ENCODE assay signal across 21 mouse cellular contexts in genomic region chr2:28228364-28228763, GRCm38 (mm10). TPM values are rescaled to one million over a fixed set of nuclear protein-coding genes. Genes with fewer than 3 reads are reported as not detected.
DNase-seq lines count a peak whose midpoint lies in the region; ATAC-seq lines count a peak whose summit lies in the region.
"Had no signal": no experiment of that assay in that cellular context is flagged by ENCODE, and none has a peak within 500 bp of the region (broad histone marks: within the 10 kb centered on the region; RNA-seq: fewer than 3 reads in every experiment).

No protein-coding gene starts in this region.

- H3K27me3 ChIP-seq in hindbrain, embryonic 16.5 days (replicated peaks; ENCODE audit: control insufficient read depth, insufficient read depth, low read length) = no peaks in the 10 kb centered on the region
- H3K27me3 ChIP-seq: forebrain, embryonic 12.5 days; kidney, embryonic 15.5 days; limb, embryonic 12.5 days had no signal

- H3K4me1 ChIP-seq in hindbrain, embryonic 16.5 days (ENCODE audit: control insufficient read depth, insufficient read depth, low read depth, low read length) = peaks cover 6% of the 10 kb centered on the region
- H3K4me1 ChIP-seq: liver, embryonic 12.5 days had no signal

- peak; percentile 30 for DNase-seq in adrenal gland, postnatal 10 days
- no peak for DNase-seq in adrenal gland, adult 8-10 months
- peak; percentile 61 for DNase-seq in retina, postnatal 1 day
- DNase-seq in retina, embryonic 14.5 days (ENCODE audit: low spot score) = no peak
- DNase-seq in T-cell, adult 2 months (ENCODE audit: low spot score) = no peak
- DNase-seq in frontal cortex, postnatal 14 days (ENCODE audit: low spot score in 2 of 2) = no peak
- DNase-seq: cerebellum, adult 2 months; gastrocnemius, postnatal 36 days; kidney, postnatal 4 days; lung, embryonic 14.5 days; lung, postnatal 36 days; right cerebral cortex, postnatal 4 days; thymus, postnatal 14 days had no signal

- no peak overlapping the region for H3K4me2 ChIP-seq in hindbrain, embryonic 16.5 days (ENCODE audit: low read length)
- H3K4me2 ChIP-seq: forebrain, embryonic 12.5 days; kidney, embryonic 15.5 days; limb, embryonic 12.5 days; liver, embryonic 12.5 days; lung, embryonic 14.5 days had no signal

- no peak overlapping the region for H3K4me3 ChIP-seq in hindbrain, embryonic 16.5 days (ENCODE audit: low read length)
- H3K4me3 ChIP-seq: forebrain, embryonic 12.5 days; kidney, embryonic 15.5 days; limb, embryonic 12.5 days; liver, embryonic 12.5 days had no signal

- 72% methylated on average over 4 of the region's 4 CpGs for whole genome bisulfite sequencing in hindbrain, embryonic 16.5 days

- no peaks in the 10 kb centered on the region for H3K9me3 ChIP-seq in hindbrain, embryonic 16.5 days (ENCODE audit: control insufficient read depth, low read length)
- H3K9me3 ChIP-seq: forebrain, embryonic 12.5 days; kidney, embryonic 15.5 days; limb, embryonic 12.5 days; liver, embryonic 12.5 days had no signal

- no peak overlapping the region for H3K9ac ChIP-seq in hindbrain, embryonic 16.5 days (ENCODE audit: low read depth, low read length)
- H3K9ac ChIP-seq: kidney, embryonic 15.5 days; limb, embryonic 12.5 days; liver, embryonic 12.5 days; lung, embryonic 14.5 days had no signal

- H3K36me3 ChIP-seq in hindbrain, embryonic 16.5 days (ENCODE audit: control insufficient read depth, insufficient read depth, low read length) = peaks cover 27% of the 10 kb centered on the region
- H3K36me3 ChIP-seq: liver, embryonic 12.5 days had no signal

- H3K27ac ChIP-seq in hindbrain, embryonic 16.5 days (ENCODE audit: low read depth, low read length) = no peak overlapping the region
- H3K27ac ChIP-seq: forebrain, embryonic 12.5 days; kidney, embryonic 15.5 days; limb, embryonic 12.5 days; liver, embryonic 12.5 days; stomach, postnatal 0 days had no signal

- ATAC-seq in hindbrain, embryonic 16.5 days = 0 out of 2 replicates have a peak, but pooled peaks have one; percentile 15
- ATAC-seq: intestine, postnatal 0 days; liver, embryonic 12.5 days had no signal

RNA-seq across cellular contexts. Expression of gene Olfm1, which starts 35.6 kb away (rescaled TPM):
- total RNA-seq in adrenal gland, postnatal 10 days (2021) = 10 to 100 TPM; 34.7 to 45.6 TPM
- total RNA-seq in adrenal gland, adult 8-10 months (2022) = 10 to 100 TPM; 42.9 to 56.6 (median 48.5) TPM
- polyA plus RNA-seq in hindbrain, embryonic 16.5 days (2015; fragmentation: Nextera tagmentation; extraction: Ambion mirVana) = 320 and 328 TPM in 2 replicates
- total RNA-seq: hematopoietic stem cell, adult 5-6 weeks had no signal

Comparison
In these comparisons a context has a peak if more than half of its experiments do, and no peak if none do; other contexts are left out.
1. DNase-seq: peak in adrenal gland, postnatal 10 days (single experiment) and retina, postnatal 1 day (single experiment); none in adrenal gland, adult 8-10 months (single experiment), retina, embryonic 14.5 days (single experiment), T-cell, adult 2 months (single experiment) and frontal cortex, postnatal 14 days (0 of 2).